Mouse (Mus musculus) stomach, postnatal 0 days (tissue): ENCODE results near the gene Mboat2. TPM values are rescaled to one million over a fixed set of nuclear protein-coding genes. Genes with fewer than 3 reads are reported as not detected.

Experiments used
- ATAC-seq: fragments of 200-750 bp; cut with Nextera tagmentation; 2 replicates; pipeline ENCODE4 v1.8.0; 2017; ENCODE audit not compliant: low FRiP score, low TSS enrichment
- DNase-seq: peaks from one replicate; pipeline ENCODE4 v3.0.0-alpha.2; 2016; ENCODE audit warnings: low spot score
- H3K27ac ChIP-seq: fragments of 300-500 bp; sonication (generic); replicated peaks from 2 replicates; pipeline ENCODE4 v1.5.1; 2014; ENCODE audit warnings: mild to moderate bottlenecking, control low read depth
- H3K27me3 ChIP-seq: fragments of 300-500 bp; sonication (generic); 2 replicates; pipeline ENCODE4 v1.6.1; 2014; ENCODE audit warnings: low read length; ENCODE audit not compliant: control insufficient read depth, insufficient read depth
- H3K36me3 ChIP-seq: fragments of 300-500 bp; sonication (generic); 2 replicates; pipeline ENCODE4 v1.6.1; 2014; ENCODE audit warnings: low read length, mixed read lengths; ENCODE audit not compliant: control insufficient read depth, insufficient read depth
- H3K4me1 ChIP-seq: fragments of 300-500 bp; sonication (generic); replicated peaks from 2 replicates; pipeline ENCODE4 v1.6.1; 2014; ENCODE audit warnings: antibody characterized with exemption; ENCODE audit not compliant: control insufficient read depth, insufficient read depth
- H3K4me2 ChIP-seq: fragments of 300-500 bp; sonication (generic); replicated peaks from 2 replicates; pipeline ENCODE4 v1.6.1; 2014; ENCODE audit warnings: low read depth, mild to moderate bottlenecking, control low read depth, moderate library complexity
- H3K4me3 ChIP-seq: fragments of 300-500 bp; sonication (generic); 2 replicates; pipeline ENCODE4 v1.5.1; 2014; ENCODE audit warnings: low read depth, low read length, control low read depth
- H3K9ac ChIP-seq: fragments of 300-500 bp; sonication (generic); 2 replicates; pipeline ENCODE4 v1.6.1; 2014; ENCODE audit warnings: mild to moderate bottlenecking, low read length, control low read depth, mixed read lengths
- H3K9me3 ChIP-seq: fragments of 300-500 bp; sonication (generic); 2 replicates; pipeline ENCODE4 v1.6.1; 2016; ENCODE audit warnings: low read length; ENCODE audit not compliant: control insufficient read depth
- CTCF ChIP-seq: IDR thresholded peaks from 2 replicates; pipeline ENCODE4 v1.5.1; 2016; ENCODE audit warnings: antibody characterized with exemption, low read depth, mild to moderate bottlenecking, moderate library complexity
- EP300 ChIP-seq: optimal IDR thresholded peaks from 2 replicates; pipeline ENCODE3; 2016; ENCODE audit warnings: antibody characterized with exemption
- WGBS: fragments of 180-500 bp; shearing (Covaris S2); extraction: QIAGEN DNeasy Blood & Tissue Kit; methylation state at CpG from one replicate; pipeline ENCODE4 v1.1.7; 2014; 5-methylcytosine and 5-hydroxymethylcytosine counted together
- polyA plus RNA-seq: library from polyadenylated mRNA; unstranded; fragments of >200 nt; fragmentation: Nextera tagmentation; extraction: Ambion mirVana; gene quantifications from 2 replicates; pipeline ENCODE4 v1.2.1, GENCODE M21; 2015

The Mboat2 gene
- polyA plus RNA-seq, 1 experiment from 2014 or later: 96.2 TPM

- H3K4me2 ChIP-seq: no peak overlapping the region
- no peak overlapping the region for H3K9ac ChIP-seq
- H3K36me3 ChIP-seq: no peaks in the 10 kb centered on the region
- TF ChIP-seq CTCF (peak; percentile 66), EP300 (no peak)
- peak; percentile 72 for DNase-seq
- H3K9me3 ChIP-seq: no peaks in the 10 kb centered on the region
- peak; percentile 81 for ATAC-seq
- peaks cover 20% of the 10 kb centered on the region for H3K4me1 ChIP-seq
- 43% methylated on average over 4 of the region's 4 CpGs for WGBS
- no peaks in the 10 kb centered on the region for H3K27me3 ChIP-seq
- H3K27ac ChIP-seq: peak overlapping the region; percentile 71
- H3K4me3 ChIP-seq: no peak overlapping the region
Observed at GRCm38 (mm10) chr12:24845344-24845743, 14.7 kb downstream of the Mboat2 start.

- Histone ChIP-seq H3K27ac (no peak overlapping the region), H3K4me3 (no peak overlapping the region), H3K4me2 (no peak overlapping the region), H3K36me3 (no peaks in the 10 kb centered on the region), H3K9me3 (no peaks in the 10 kb centered on the region), H3K4me1 (peaks cover 7% of the 10 kb centered on the region; the same call in 1 of the 2 replicates), H3K9ac (no peak overlapping the region), H3K27me3 (no peaks in the 10 kb centered on the region)
- no peak for DNase-seq
- 64% methylated on average over 5 of the region's 5 CpGs for WGBS
- no peak for ATAC-seq
- TF ChIP-seq CTCF: no peak
- TF ChIP-seq EP300: no peak
Observed at GRCm38 (mm10) chr12:24848107-24848506, 17.4 kb downstream of the Mboat2 start.

GRCm38 (mm10) chr12:24857354-24857753 is 26.7 kb downstream of the Mboat2 start:
- 85% methylated on average over 5 of the region's 5 CpGs for WGBS
- DNase-seq (no peak), ATAC-seq (no peak)
- Histone ChIP-seq H3K9ac (no peak overlapping the region), H3K27me3 (no peaks in the 10 kb centered on the region), H3K4me1 (no peaks in the 10 kb centered on the region), H3K9me3 (no peaks in the 10 kb centered on the region), H3K4me2 (no peak overlapping the region), H3K27ac (no peak overlapping the region), H3K36me3 (no peaks in the 10 kb centered on the region), H3K4me3 (no peak overlapping the region)
- no peak for TF ChIP-seq CTCF
- no peak for TF ChIP-seq EP300

DNA sequence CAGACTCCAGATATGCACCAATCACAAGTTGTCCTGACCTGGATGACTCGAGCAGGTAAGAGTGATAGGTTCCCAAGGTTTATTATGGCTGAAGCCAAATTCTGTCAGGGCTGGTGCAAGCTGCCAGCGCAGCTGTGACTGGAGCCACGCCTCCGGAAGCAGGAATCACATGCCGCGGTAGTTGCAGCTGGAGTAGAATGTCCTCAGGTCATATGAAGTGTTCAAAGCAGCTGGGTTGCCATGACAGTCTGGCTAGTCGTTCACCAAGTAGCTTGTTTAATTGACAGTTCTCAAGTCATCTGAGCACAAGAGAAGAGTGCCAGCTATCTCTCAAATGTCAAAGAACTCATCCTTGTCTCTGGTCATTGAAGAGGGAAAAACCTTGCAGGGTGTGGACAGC is 28.7 kb downstream of the Mboat2 start:
- no peak for TF ChIP-seq EP300
- TF ChIP-seq CTCF: no peak
- Histone ChIP-seq H3K4me2 (no peak overlapping the region), H3K36me3 (no peaks in the 10 kb centered on the region), H3K9me3 (no peaks in the 10 kb centered on the region), H3K27me3 (no peaks in the 10 kb centered on the region), H3K27ac (no peak overlapping the region), H3K9ac (no peak overlapping the region), H3K4me3 (no peak overlapping the region), H3K4me1 (no peaks in the 10 kb centered on the region)
- no peak for DNase-seq
- 56% methylated on average over 7 of the region's 7 CpGs for WGBS
- ATAC-seq: no peak

DNA sequence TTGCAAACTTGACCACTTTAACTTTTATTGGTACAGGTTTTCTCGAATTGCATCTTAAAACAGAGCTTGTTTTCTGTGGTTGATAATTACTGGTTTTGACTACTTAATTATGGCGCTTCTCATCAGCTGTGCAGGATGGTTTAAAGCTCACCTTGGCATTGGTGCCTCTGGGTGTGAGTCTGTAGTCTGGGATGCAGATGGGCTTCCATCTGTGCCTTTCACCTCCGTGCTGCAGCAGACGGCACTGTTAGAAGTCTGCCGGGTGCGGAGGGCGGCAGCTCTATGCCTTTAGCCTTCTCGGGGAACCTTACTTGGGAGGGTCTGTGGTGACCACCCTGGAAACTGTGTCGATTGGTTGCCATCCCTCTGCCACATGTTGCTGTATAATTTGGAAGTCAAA is 29.8 kb downstream of the Mboat2 start:
- no peak for TF ChIP-seq EP300
- TF ChIP-seq CTCF: no peak

GRCm38 (mm10) chr12:24863762-24864161 is 33.1 kb downstream of the Mboat2 start:
- ATAC-seq (no peak), DNase-seq (no peak)
- Histone ChIP-seq H3K4me3 (no peak overlapping the region), H3K4me1 (no peaks in the 10 kb centered on the region; the same call in 1 of the 2 replicates), H3K27me3 (no peaks in the 10 kb centered on the region), H3K27ac (no peak overlapping the region), H3K36me3 (no peaks in the 10 kb centered on the region), H3K4me2 (no peak overlapping the region), H3K9me3 (no peaks in the 10 kb centered on the region), H3K9ac (no peak overlapping the region)
- WGBS: 27% methylated on average over 1 of the region's 1 CpGs
- TF ChIP-seq CTCF (no peak), EP300 (no peak)

More for the DNA sequence above, 29.8 kb downstream of the Mboat2 start:
- ATAC-seq (no peak), DNase-seq (no peak)
- H3K27ac ChIP-seq: no peak overlapping the region
- H3K36me3 ChIP-seq: no peaks in the 10 kb centered on the region
- no peaks in the 10 kb centered on the region; the same call in 1 of the 2 replicates for H3K4me1 ChIP-seq
- WGBS: 66% methylated on average over 9 of the region's 9 CpGs
- H3K9ac ChIP-seq: no peak overlapping the region
- H3K9me3 ChIP-seq: no peaks in the 10 kb centered on the region
- no peak overlapping the region for H3K4me3 ChIP-seq
- no peaks in the 10 kb centered on the region for H3K27me3 ChIP-seq
- no peak overlapping the region for H3K4me2 ChIP-seq
